9 mouse cellular contexts compared by ENCODE assay signal in genomic region chr2:3285709-3286108, GRCm38 (mm10). TPM values are rescaled to one million over a fixed set of nuclear protein-coding genes. Genes with fewer than 3 reads are reported as not detected.
A peak's percentile ranks its signal among the peaks of the same experiment; 100 is the strongest.
DNase-seq lines count a peak whose midpoint lies in the region; ATAC-seq and TF ChIP-seq lines count a peak whose summit lies in the region.
"Had no signal": no experiment of that assay in that cellular context is flagged by ENCODE, and none has a peak within 500 bp of the region (broad histone marks: within the 10 kb centered on the region; RNA-seq: fewer than 3 reads in every experiment).

No protein-coding gene starts in this region.

- no peaks in the 10 kb centered on the region for H3K36me3 ChIP-seq in embryonic facial prominence, embryonic 14.5 days (ENCODE audit: control insufficient read depth, insufficient read depth, low read length)
- H3K36me3 ChIP-seq in hindbrain, embryonic 14.5 days (replicated peaks; ENCODE audit: control insufficient read depth, insufficient read depth): no peaks in the 10 kb centered on the region
- H3K36me3 ChIP-seq in midbrain, embryonic 15.5 days (replicated peaks): no peaks in the 10 kb centered on the region

- ATAC-seq in embryonic facial prominence, embryonic 14.5 days (ENCODE audit: low read depth): no peak
- ATAC-seq in hindbrain, embryonic 14.5 days (ENCODE audit: low FRiP score): no peak
- no peak for ATAC-seq in midbrain, embryonic 15.5 days (replicated peaks)

- H3K27ac ChIP-seq in layer of hippocampus, adult 2 months: 0 out of 2 replicates have a peak overlapping the region, but pooled peaks have one; percentile 14
- H3K27ac ChIP-seq in embryonic facial prominence, embryonic 14.5 days (replicated peaks; ENCODE audit: low read depth, low read length): no peak overlapping the region
- H3K27ac ChIP-seq in hindbrain, embryonic 14.5 days: no peak overlapping the region
- H3K27ac ChIP-seq in midbrain, embryonic 15.5 days: no peak overlapping the region

- H3K9ac ChIP-seq in embryonic facial prominence, embryonic 14.5 days (ENCODE audit: low read depth, low read length): no peak overlapping the region; the same call in 1 of the 2 replicates
- H3K9ac ChIP-seq in hindbrain, embryonic 14.5 days: peak overlapping the region; percentile 81
- H3K9ac ChIP-seq in midbrain, embryonic 15.5 days: peak overlapping the region; percentile 73; the same call in 1 of the 2 replicates

- H3K27me3 ChIP-seq in embryonic facial prominence, embryonic 14.5 days (replicated peaks; ENCODE audit: control insufficient read depth, insufficient read depth, low read length): no peaks in the 10 kb centered on the region
- no peaks in the 10 kb centered on the region for H3K27me3 ChIP-seq in hindbrain, embryonic 14.5 days (ENCODE audit: control insufficient read depth, insufficient read depth, low read length)
- H3K27me3 ChIP-seq in midbrain, embryonic 15.5 days (replicated peaks): no peaks in the 10 kb centered on the region

- peak overlapping the region; percentile 65 for H3K4me2 ChIP-seq in embryonic facial prominence, embryonic 14.5 days (ENCODE audit: low read depth, low read length)
- H3K4me2 ChIP-seq in hindbrain, embryonic 14.5 days (replicated peaks): peak overlapping the region; percentile 70
- peak overlapping the region; percentile 67 for H3K4me2 ChIP-seq in midbrain, embryonic 15.5 days

- DNase-seq in layer of hippocampus, adult 2 months (ENCODE audit: low spot score in 2 of 2): no peak
- no peak for DNase-seq in layer of hippocampus, postnatal 25 days (ENCODE audit: extremely low spot score in 1 of 2, low spot score in 1 of 2)
- DNase-seq in embryonic facial prominence, embryonic 14.5 days (ENCODE audit: low spot score): no peak
- DNase-seq in hindbrain, embryonic 14.5 days (ENCODE audit: low spot score): no peak
- no peak for DNase-seq in MN1 (ENCODE audit: low spot score)
- no peak for DNase-seq in urinary bladder, postnatal 10 days (ENCODE audit: low spot score)
- DNase-seq in ovary, postnatal 14 days (ENCODE audit: low spot score): no peak

- peak overlapping the region; percentile 95 for H3K4me3 ChIP-seq in layer of hippocampus, adult 2 months
- peak overlapping the region; percentile 82 for H3K4me3 ChIP-seq in embryonic facial prominence, embryonic 14.5 days (ENCODE audit: low read depth, low read length)
- peak overlapping the region; percentile 70 for H3K4me3 ChIP-seq in hindbrain, embryonic 14.5 days (replicated peaks; ENCODE audit: low read length)
- H3K4me3 ChIP-seq in midbrain, embryonic 15.5 days: peak overlapping the region; percentile 74

- TF ChIP-seq CTCF in layer of hippocampus, adult 2 months (conservative IDR thresholded peaks at IDR 0.05): no peak

- WGBS in embryonic facial prominence, embryonic 14.5 days: 77% methylated on average over 3 of the region's 3 CpGs
- WGBS in hindbrain, embryonic 14.5 days: 89% methylated on average over 3 of the region's 3 CpGs
- 77% methylated on average over 3 of the region's 3 CpGs for WGBS in midbrain, embryonic 15.5 days

- H3K4me1 ChIP-seq in embryonic facial prominence, embryonic 14.5 days (ENCODE audit: control insufficient read depth, insufficient read depth, low read length): peaks cover 12% of the 10 kb centered on the region
- H3K4me1 ChIP-seq in hindbrain, embryonic 14.5 days (replicated peaks; ENCODE audit: control insufficient read depth, insufficient read depth, low read length): peaks cover 18% of the 10 kb centered on the region
- peaks cover 20% of the 10 kb centered on the region for H3K4me1 ChIP-seq in midbrain, embryonic 15.5 days

- no peaks in the 10 kb centered on the region for H3K9me3 ChIP-seq in embryonic facial prominence, embryonic 14.5 days (ENCODE audit: control insufficient read depth, low read length)
- H3K9me3 ChIP-seq in hindbrain, embryonic 14.5 days (ENCODE audit: control insufficient read depth, low read length): no peaks in the 10 kb centered on the region
- H3K9me3 ChIP-seq in midbrain, embryonic 15.5 days: no peaks in the 10 kb centered on the region

RNA-seq across cellular contexts. Expression of gene Nmt2, which starts 1.7 kb away (rescaled TPM):
- 10 to 100 TPM; 85.5 to 86.1 TPM for total RNA-seq in layer of hippocampus, adult 2 months (2021)
- total RNA-seq in layer of hippocampus, postnatal 25 days (2021): 10 to 100 TPM; 80.1 to 87.2 TPM
- polyA plus RNA-seq in embryonic facial prominence, embryonic 14.5 days (2014; fragmentation: Nextera tagmentation; extraction: Ambion mirVana): 34.2 and 37.3 TPM in 2 replicates
- 98.2 and 103 TPM in 2 replicates for polyA plus RNA-seq in hindbrain, embryonic 14.5 days (2014; fragmentation: Nextera tagmentation; extraction: Ambion mirVana)
- polyA plus RNA-seq in midbrain, embryonic 15.5 days (2015; fragmentation: Nextera tagmentation; extraction: Ambion mirVana): 110 and 115 TPM in 2 replicates

RNA-seq across cellular contexts. Expression of gene Rpp38, which starts 46.7 kb away (rescaled TPM):
- 10 to 100 TPM; 10.2 to 10.5 TPM for total RNA-seq in layer of hippocampus, adult 2 months (2021)
- 10 to 100 TPM in 1 of 2 experiments, 1 to 10 TPM in 1; 9.3 to 10.8 TPM for total RNA-seq in layer of hippocampus, postnatal 25 days (2021)
- 20.9 and 21.9 TPM in 2 replicates for polyA plus RNA-seq in embryonic facial prominence, embryonic 14.5 days (2014; fragmentation: Nextera tagmentation; extraction: Ambion mirVana)
- polyA plus RNA-seq in hindbrain, embryonic 14.5 days (2014; fragmentation: Nextera tagmentation; extraction: Ambion mirVana): 13.2 and 15.4 TPM in 2 replicates
- polyA plus RNA-seq in midbrain, embryonic 15.5 days (2015; fragmentation: Nextera tagmentation; extraction: Ambion mirVana): 9.7 and 10.9 TPM in 2 replicates

RNA-seq across cellular contexts. Expression of gene Acbd7, which starts 50.3 kb away (rescaled TPM):
- 1 to 10 TPM; 1.0 to 2.1 TPM for total RNA-seq in layer of hippocampus, adult 2 months (2021)
- total RNA-seq in layer of hippocampus, postnatal 25 days (2021): 1 to 10 TPM; 1.5 to 2.3 TPM
- polyA plus RNA-seq in embryonic facial prominence, embryonic 14.5 days (2014; fragmentation: Nextera tagmentation; extraction: Ambion mirVana): 3.2 and 3.9 TPM in 2 replicates
- polyA plus RNA-seq in hindbrain, embryonic 14.5 days (2014; fragmentation: Nextera tagmentation; extraction: Ambion mirVana): 3.4 and 4.2 TPM in 2 replicates
- 1.6 and 2.8 TPM in 2 replicates for polyA plus RNA-seq in midbrain, embryonic 15.5 days (2015; fragmentation: Nextera tagmentation; extraction: Ambion mirVana)
- polyA plus RNA-seq: small intestine, adult 2 months had no signal
